Mouse (Mus musculus): Measurements from ENCODE around the gene Gm5737. TPM values are rescaled to one million over a fixed set of nuclear protein-coding genes. Genes with fewer than 3 reads are reported as not detected.

Gm5737 gene
- polyA plus RNA-seq, 1 experiment from 2014 or later, result not detected

- H3K27me3 ChIP-seq (replicated peaks; ENCODE audit: insufficient read depth, low read length), result no peaks in the 10 kb centered on the region
- ATAC-seq (peak; percentile 69), DNase-seq (ENCODE audit: low spot score) (peak; percentile 85)
- 1% methylated on average over 46 of the region's 46 CpGs for WGBS
- TF ChIP-seq EP300 (IDR thresholded peaks at IDR 0.05) (peak; percentile 37; the same call in 1 of the 2 replicates), CTCF (IDR thresholded peaks at IDR 0.05) (no peak; the same call in 1 of the 2 replicates)
- peak overlapping the region; percentile 37 for H3K9ac ChIP-seq (replicated peaks; ENCODE audit: low read depth)
- peaks cover 11% of the 10 kb centered on the region; the same call in 1 of the 2 replicates for H3K4me1 ChIP-seq (ENCODE audit: insufficient read depth, low read depth, low read length)
- no peaks in the 10 kb centered on the region for H3K9me3 ChIP-seq (ENCODE audit: low read length)
- peak overlapping the region; percentile 97 for H3K4me2 ChIP-seq (replicated peaks; ENCODE audit: low read depth, low read length)
- peak overlapping the region; percentile 92 for H3K27ac ChIP-seq (ENCODE audit: low read length)
- H3K4me3 ChIP-seq (ENCODE audit: low read depth, low read length), result peak overlapping the region; percentile 62
- no peaks in the 10 kb centered on the region for H3K36me3 ChIP-seq (ENCODE audit: insufficient read depth, low read length)
Observed at GRCm38 (mm10) chr7:120830431-120831381, 18.5 kb downstream of the Gm5737 start.

- Histone ChIP-seq H3K9ac (replicated peaks; ENCODE audit: low read depth) (no peak overlapping the region), H3K36me3 (ENCODE audit: insufficient read depth, low read length) (no peaks in the 10 kb centered on the region), H3K9me3 (ENCODE audit: low read length) (no peaks in the 10 kb centered on the region), H3K27me3 (replicated peaks; ENCODE audit: insufficient read depth, low read length) (no peaks in the 10 kb centered on the region), H3K4me3 (ENCODE audit: low read depth, low read length) (peak overlapping the region; percentile 64), H3K4me2 (replicated peaks; ENCODE audit: low read depth, low read length) (peak overlapping the region; percentile 39), H3K27ac (ENCODE audit: low read length) (no peak overlapping the region), H3K4me1 (ENCODE audit: insufficient read depth, low read depth, low read length) (peaks cover 11% of the 10 kb centered on the region; the same call in 1 of the 2 replicates)
- 36% methylated on average over 6 of the region's 6 CpGs for WGBS
- ATAC-seq (no peak), DNase-seq (ENCODE audit: low spot score) (peak; percentile 35)
- TF ChIP-seq CTCF (IDR thresholded peaks at IDR 0.05) (no peak), EP300 (IDR thresholded peaks at IDR 0.05) (no peak)
Observed at GRCm38 (mm10) chr7:120834426-120834825, 22.3 kb downstream of the Gm5737 start.

- H3K4me2 ChIP-seq (replicated peaks; ENCODE audit: low read depth, low read length), result peak overlapping the region; percentile 39
- no peaks in the 10 kb centered on the region for H3K36me3 ChIP-seq (ENCODE audit: insufficient read depth, low read length)
- H3K4me1 ChIP-seq (ENCODE audit: insufficient read depth, low read depth, low read length), result peaks cover 10% of the 10 kb centered on the region; the same call in 1 of the 2 replicates
- TF ChIP-seq CTCF (IDR thresholded peaks at IDR 0.05), result no peak
- TF ChIP-seq EP300 (IDR thresholded peaks at IDR 0.05), result no peak
- peak overlapping the region; percentile 64 for H3K4me3 ChIP-seq (ENCODE audit: low read depth, low read length)
- DNase-seq (ENCODE audit: low spot score), result peak; percentile 97
- H3K9me3 ChIP-seq (ENCODE audit: low read length), result no peaks in the 10 kb centered on the region
- no peaks in the 10 kb centered on the region for H3K27me3 ChIP-seq (replicated peaks; ENCODE audit: insufficient read depth, low read length)
- no peak overlapping the region for H3K9ac ChIP-seq (replicated peaks; ENCODE audit: low read depth)
- peak overlapping the region; percentile 54 for H3K27ac ChIP-seq (ENCODE audit: low read length)
- WGBS, result 3% methylated on average over 14 of the region's 14 CpGs
- ATAC-seq, result peak; percentile 81
Observed at GRCm38 (mm10) chr7:120834863-120835372, 22.8 kb downstream of the Gm5737 start.

- ATAC-seq, result peak; percentile 89
- Histone ChIP-seq H3K27me3 (replicated peaks; ENCODE audit: insufficient read depth, low read length) (no peaks in the 10 kb centered on the region), H3K9me3 (ENCODE audit: low read length) (no peaks in the 10 kb centered on the region), H3K36me3 (ENCODE audit: insufficient read depth, low read length) (no peaks in the 10 kb centered on the region), H3K4me2 (replicated peaks; ENCODE audit: low read depth, low read length) (peak overlapping the region; percentile 39), H3K27ac (ENCODE audit: low read length) (peak overlapping the region; percentile 54), H3K4me1 (ENCODE audit: insufficient read depth, low read depth, low read length) (peaks cover 7% of the 10 kb centered on the region; the same call in 1 of the 2 replicates), H3K4me3 (ENCODE audit: low read depth, low read length) (peak overlapping the region; percentile 64), H3K9ac (replicated peaks; ENCODE audit: low read depth) (peak overlapping the region; percentile 6; the same call in 1 of the 2 replicates)
- WGBS, result under 1% methylated on average over 41 of the region's 41 CpGs
- peak; percentile 95 for DNase-seq (ENCODE audit: low spot score)
- TF ChIP-seq EP300 (IDR thresholded peaks at IDR 0.05) (no peak), CTCF (IDR thresholded peaks at IDR 0.05) (peak; percentile 99)
Observed at GRCm38 (mm10) chr7:120835449-120836359, 23.5 kb downstream of the Gm5737 start.

- Histone ChIP-seq H3K4me2 (replicated peaks; ENCODE audit: low read depth, low read length) (peak overlapping the region; percentile 39), H3K36me3 (ENCODE audit: insufficient read depth, low read length) (no peaks in the 10 kb centered on the region), H3K27me3 (replicated peaks; ENCODE audit: insufficient read depth, low read length) (no peaks in the 10 kb centered on the region), H3K27ac (ENCODE audit: low read length) (no peak overlapping the region), H3K9me3 (ENCODE audit: low read length) (no peaks in the 10 kb centered on the region), H3K9ac (replicated peaks; ENCODE audit: low read depth) (peak overlapping the region; percentile 6; the same call in 1 of the 2 replicates), H3K4me1 (ENCODE audit: insufficient read depth, low read depth, low read length) (peaks cover 2% of the 10 kb centered on the region; the same call in 1 of the 2 replicates), H3K4me3 (ENCODE audit: low read depth, low read length) (peak overlapping the region; percentile 64)
- ATAC-seq, result no peak
- TF ChIP-seq CTCF (IDR thresholded peaks at IDR 0.05) (no peak), EP300 (IDR thresholded peaks at IDR 0.05) (no peak)
- WGBS, result 4% methylated on average over 12 of the region's 12 CpGs
- peak; percentile 51 for DNase-seq (ENCODE audit: low spot score)
Observed at GRCm38 (mm10) chr7:120836361-120836760, 24.2 kb downstream of the Gm5737 start.

Data from lung, postnatal 0 days (tissue).